Mouse (Mus musculus): ENCODE results near the gene Sinhcaf.
"Not testable (repeated sequence)": the region's sequence is repeated elsewhere in the genome, so short reads cannot be mapped to it uniquely, and the experiment has no call there.

Sinhcaf gene

DNA sequence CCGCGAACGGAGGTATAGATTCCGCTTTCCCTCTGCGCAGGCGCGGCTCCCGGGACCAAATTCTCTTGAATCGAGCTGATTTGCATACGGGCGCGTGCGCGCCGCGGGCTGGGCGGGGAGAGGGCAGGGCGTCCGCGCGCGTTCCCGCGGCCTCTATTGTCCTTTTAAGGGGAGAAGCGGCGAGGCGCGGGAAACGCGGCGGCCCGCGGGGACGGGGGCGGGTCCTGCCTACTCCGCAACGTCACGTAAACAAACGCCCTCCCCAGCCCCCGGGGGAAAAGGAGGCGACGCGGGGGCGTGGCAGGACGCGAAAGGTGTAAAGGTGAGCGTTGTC, at the start of gene Sinhcaf:
Sinhcaf (minus strand) TSS at position 59 of the 334 bp plus-strand sequence.
- peak; percentile 98 for DNase-seq (ENCODE audit: low read depth, low spot score)

DNA sequence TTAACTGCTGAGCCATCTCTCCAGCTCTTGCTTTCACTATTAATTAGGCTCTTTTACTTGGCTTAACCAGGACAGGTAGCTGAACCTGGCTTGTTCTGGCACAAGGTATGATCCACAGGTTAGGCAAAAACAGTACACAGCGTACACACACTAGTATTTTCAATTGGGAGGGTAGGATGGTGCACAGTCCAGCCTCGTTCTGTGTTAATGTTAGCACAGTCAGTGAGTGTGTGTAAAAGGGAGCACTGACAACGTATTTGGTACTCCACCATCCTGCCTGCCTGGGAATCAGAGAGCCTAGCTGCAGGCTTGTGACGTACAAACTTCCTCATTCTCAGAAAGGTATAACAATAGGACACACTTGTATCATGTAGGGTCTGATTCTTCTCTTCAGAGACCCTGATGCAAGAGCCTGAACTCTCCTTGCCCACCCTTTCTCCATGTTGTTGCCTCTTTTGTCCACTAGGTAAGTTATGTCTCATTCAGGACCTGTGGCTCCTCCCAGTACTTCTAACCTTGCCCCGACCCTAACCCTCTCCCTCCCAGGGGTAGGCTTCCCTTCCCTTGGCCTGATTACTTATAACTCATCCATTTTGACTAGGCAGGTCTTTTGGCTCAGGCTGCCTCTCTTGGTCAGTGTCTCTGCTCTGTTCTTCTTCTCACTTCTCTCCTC, 48.2 kb upstream of the Sinhcaf start:
- DNase-seq (ENCODE audit: low read depth, low spot score) = peak; percentile 3

DNA sequence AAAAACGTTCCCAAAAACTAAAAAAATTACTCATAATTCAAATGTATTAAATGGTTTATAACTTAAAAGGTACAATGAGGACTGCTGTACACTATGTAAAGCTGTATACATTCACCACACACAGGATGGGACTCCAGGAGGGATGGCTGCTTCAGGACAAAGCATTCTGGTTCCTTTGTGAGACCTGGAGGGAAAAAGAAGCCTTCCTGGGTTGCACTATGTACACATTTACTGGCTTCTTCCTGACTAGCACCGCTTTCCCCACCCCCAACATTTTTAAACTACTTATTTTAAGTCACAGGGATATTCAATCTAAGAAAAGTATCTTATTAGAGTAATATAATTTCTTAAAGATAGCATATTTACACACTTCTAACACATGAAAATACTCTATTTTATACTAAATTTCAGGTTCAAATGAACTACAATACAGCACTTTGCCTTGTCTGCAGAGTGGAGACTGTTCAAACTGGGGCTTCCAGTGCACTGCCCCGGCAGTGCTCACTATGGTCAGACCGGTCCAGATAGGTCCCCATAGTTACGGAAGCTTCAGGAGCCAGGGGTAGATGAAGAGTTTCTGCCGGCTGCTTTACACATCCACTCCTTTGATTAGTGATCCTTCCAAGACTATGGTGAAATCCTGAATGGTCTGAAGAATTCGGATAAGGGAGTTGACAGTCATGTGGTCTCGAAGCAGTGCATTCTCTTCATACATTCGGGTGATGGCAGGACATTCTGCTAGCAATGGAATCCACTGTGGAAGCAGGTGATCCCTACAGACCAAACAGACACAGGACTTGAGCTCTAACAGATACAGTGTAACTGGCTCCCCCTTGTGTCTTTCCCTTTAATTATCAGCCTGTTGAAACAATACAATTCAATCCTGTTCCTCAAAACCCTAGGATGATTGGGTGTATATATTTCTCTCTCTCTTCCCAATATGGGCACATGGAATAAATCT, 47.1 kb upstream of the Sinhcaf start:
- peak; percentile 36 for DNase-seq (ENCODE audit: low read depth, low spot score)

DNA sequence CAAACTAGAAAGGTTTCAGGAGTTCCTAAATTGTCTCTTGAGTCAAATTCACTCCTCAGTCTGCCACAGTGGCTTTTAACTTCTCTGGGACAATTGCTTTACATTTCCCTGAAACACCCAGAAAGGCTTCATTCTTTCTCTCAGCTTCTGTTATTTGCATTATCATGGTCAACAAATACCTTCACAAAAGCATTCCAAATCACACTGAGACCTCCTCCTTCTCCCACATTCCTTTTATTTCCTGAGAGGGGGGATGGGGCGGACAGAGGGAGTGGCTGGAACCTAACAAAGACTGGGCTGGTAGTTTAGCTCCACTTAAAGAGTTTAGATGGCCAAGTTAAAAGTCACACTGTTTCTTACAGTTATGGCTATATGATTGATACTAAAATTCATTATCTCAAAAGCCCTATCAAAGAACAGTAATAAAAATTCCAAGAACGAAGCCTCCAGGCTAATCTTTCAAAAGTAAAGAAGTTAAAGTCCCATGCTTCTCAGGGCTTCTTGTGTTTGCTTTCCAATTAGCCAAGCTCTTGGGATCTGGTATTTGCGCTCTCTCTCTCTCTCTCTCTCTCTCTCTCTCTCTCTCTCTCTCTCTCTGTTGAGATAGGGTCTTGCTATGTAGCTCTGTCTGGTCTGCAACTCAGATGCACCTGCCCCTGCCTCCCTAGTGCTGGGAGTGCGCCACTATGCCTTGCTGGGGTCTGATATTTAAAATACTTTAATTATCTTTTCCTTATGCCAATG, 46.3 kb upstream of the Sinhcaf start:
- DNase-seq (ENCODE audit: low read depth, low spot score) = no peak

DNA sequence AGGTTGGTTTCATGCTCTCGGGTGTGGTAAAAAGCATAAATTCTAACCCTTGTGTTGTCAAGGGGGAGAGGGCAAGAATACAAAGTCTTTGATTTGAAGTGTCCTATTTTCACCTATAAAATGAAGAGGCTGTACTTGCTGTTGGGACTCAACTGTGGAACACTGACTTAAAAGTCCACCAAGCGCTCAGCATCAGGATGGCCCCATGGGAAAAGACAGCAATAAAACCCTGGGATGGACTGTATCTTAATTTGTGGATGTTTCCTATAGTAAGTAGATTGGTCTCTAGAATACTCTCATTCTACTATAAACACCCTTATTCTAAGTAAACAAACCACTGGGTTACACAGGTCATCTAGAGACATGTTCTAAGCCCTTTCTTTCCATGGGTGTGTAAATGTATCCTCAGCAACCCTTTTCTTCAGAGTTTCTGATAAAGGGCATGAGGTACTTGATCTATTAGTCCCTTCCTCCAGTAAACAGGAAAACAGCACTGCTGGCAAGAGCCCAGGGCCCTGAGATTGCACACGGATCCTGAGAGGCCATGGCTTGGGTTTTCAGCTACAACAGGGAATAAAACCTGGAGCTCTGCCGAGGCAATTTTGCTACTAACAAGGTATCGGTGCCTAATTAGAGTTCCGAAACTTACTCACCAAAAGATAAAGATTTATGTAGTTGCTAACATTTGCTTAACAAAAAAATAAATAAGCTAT, 45.5 kb upstream of the Sinhcaf start:
- DNase-seq (ENCODE audit: low read depth, low spot score) = no peak

DNA sequence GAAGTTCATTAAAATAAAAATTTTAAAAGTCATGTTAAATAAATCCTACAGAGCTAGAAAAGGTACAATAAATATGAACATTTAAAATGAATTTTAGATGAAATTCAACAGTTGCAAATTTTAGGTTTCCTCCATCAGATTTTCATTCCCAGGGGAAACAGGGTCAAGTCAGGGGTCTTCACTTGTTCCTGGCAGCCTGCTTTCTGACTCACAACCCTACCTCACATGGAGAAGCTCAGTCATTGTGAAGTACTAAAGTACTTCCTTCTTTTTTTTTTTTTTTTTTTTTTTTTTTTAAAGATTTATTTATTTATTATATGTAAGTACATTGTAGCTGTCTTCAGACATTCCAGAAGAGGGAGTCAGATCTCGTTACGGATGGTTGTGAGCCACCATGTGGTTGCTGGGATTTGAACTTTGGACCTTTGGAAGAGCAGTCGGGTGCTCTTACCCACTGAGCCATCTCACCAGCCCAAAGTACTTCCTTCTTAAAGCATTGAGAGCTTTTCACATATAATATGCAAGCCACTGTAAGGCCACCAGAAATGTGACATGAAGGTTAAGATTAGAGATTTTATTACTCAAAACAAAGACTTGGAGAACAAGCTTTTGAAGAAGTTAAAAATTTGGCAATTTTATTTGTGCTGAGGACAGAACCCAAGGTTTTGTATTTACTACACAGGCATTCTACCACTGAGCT, 43.7 kb upstream of the Sinhcaf start:
- not testable (repeated sequence) for DNase-seq (ENCODE audit: low read depth, low spot score)

DNA sequence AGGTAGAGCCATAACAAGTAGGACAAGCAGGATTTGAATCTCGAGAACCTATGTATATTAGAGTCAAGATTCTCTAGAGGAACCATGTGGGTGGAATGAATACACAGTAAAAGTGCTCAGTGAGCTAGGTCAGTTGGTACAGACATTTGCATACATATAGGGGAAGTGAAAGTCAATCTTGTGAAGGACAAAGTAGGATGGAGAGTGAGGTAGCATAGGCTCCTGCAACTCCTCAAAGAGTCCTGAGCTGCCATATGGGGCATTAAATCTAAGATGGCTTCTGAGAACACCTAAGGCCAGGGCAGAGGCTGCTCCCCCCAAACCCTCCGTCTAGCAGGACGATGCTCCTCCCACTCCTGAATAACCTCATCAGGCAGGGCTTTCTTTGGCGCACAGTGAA, 39.7 kb upstream of the Sinhcaf start:
- no peak for DNase-seq (ENCODE audit: low read depth, low spot score)

DNA sequence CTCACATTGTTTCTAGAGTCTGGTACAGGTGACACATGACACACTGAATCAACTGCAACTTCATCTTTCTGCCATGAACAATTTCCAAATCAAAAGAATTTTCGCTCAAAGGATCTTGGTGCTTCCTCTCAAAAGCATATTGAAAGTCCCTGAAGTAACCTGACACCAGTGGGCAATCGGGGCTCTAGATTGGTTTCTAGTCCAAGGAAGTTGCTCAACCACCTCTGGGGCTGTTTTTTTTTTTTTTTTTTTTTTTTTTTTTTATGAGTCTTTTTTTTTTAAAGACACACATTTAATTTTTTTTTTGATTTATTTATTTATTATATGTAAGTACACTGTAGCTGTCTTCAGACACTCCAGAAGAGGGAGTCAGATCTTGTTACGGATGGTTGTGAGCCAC, 34.2 kb upstream of the Sinhcaf start:
- DNase-seq (ENCODE audit: low read depth, low spot score) = no peak

DNA sequence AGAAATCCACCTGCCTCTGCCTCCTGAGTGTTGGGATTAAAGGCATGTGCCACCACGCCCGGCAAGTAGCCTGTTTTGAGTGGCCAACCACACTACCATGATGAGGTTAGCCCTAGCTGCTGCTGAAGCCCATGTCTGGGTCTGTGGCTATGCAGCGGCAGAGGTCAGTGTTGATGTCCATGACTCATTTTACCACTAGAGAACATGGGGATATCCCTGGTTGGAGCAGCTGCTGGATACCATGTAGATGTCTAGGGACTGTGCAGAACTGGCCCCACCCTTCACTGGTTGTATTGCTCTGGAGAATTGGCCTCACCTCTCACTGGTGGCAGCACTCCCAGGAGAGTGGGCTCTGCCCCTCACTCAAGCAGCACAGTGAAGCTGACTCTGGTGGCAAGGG, 28.8 kb upstream of the Sinhcaf start:
- DNase-seq (ENCODE audit: low read depth, low spot score) = no peak

DNA sequence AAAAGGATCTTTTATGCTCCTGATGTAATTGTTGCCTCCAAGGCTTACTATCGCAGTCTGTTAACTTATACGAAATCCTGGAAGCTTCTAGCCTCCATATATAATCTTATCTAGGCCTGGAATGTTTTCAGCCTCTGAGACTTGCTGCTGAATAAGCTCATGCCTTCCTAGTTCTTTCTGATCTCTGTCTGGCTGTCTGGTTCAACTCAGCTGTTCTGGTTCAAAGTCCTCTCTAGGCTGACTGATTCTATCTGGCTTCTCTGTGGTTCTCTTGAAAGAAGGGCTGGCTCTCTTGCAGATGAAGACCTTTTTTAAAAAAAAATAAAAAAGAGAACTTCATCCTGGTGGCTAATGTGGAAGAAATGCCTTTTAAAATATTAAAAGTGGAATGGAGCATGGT, 26.6 kb upstream of the Sinhcaf start:
- DNase-seq (ENCODE audit: low read depth, low spot score) = no peak

DNA sequence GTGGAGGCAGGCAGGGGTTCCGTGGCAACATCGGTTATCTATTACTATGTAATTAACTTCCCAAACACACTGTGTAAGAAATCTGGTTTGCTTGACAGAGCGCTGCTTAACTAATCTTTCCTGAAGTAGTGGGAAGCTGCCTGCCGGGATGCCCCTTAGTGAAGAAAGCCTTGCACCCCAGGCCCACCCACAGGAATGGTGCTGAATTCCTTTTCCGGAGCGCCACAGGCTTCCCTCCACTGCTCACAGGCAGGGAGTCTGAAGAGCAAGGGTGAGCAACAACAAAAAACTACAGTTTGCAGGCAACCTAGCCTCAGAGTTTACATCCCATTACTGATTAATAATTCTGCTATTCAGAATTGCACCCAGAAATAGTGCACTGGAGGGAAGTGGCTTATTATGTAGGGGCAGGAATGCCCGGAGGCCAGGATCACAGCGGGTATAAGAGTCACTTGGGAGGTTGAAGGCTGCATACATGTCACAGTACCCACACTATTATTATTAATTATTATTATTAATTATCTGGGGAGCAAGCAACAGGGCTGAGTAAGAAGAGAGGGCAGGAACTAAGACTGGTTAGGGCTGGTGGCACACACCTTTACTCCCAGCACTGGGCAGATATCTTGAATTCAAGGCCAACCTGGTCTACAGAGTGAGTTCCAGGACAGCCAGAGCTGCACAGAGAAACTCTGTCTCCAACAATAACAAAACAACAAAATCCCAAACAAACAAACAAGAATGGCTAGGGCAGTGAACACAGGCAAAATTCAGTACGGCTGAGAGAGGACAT, 26.0 kb upstream of the Sinhcaf start:
- DNase-seq (ENCODE audit: low read depth, low spot score) = no peak

DNA sequence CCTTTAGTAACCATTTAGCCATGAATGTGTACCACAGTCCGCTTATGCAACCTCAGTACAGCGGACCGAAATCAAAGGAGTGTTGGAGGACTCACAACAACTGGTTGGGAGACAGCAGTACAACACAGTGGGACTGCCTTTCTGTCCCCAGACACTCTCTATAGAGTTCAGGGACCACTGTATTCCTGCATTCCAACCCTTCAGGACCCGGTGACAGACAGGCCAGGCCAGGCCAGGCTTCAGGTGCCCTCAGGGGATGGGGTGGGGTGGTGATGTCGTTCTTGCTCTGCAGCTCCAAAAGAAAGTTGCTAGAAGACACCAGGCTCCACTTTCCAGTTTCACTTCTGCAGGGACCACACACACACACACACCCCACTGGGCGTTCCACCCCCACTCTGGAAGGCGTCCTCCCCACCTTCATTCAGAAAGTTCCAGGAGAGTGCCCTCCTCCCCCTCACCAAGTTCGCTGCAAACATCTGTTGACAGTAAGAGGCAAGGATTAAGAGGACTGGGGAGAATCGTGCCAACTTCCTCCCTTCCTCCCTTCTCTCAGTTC, 25.2 kb upstream of the Sinhcaf start:
- no peak for DNase-seq (ENCODE audit: low read depth, low spot score)

DNA sequence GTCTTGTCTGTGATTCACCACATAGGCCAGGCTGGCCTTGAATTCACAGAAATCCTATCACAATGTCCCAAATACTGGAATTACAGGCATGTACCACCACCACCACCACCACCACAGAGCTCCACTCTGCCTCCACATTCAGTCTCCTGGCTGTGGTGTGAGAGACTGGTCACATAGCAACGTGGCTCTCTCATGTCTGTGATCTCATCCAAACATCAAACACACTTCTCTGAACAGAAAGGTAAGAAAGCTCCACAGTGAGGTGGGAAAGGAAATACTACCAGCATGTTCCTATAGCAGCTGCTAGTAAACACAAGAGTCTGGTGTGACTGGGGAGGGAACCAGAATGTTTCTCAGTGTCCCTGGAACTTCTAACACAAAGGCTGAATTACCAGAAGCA, 15.0 kb upstream of the Sinhcaf start:
- no peak for DNase-seq (ENCODE audit: low read depth, low spot score)

DNA sequence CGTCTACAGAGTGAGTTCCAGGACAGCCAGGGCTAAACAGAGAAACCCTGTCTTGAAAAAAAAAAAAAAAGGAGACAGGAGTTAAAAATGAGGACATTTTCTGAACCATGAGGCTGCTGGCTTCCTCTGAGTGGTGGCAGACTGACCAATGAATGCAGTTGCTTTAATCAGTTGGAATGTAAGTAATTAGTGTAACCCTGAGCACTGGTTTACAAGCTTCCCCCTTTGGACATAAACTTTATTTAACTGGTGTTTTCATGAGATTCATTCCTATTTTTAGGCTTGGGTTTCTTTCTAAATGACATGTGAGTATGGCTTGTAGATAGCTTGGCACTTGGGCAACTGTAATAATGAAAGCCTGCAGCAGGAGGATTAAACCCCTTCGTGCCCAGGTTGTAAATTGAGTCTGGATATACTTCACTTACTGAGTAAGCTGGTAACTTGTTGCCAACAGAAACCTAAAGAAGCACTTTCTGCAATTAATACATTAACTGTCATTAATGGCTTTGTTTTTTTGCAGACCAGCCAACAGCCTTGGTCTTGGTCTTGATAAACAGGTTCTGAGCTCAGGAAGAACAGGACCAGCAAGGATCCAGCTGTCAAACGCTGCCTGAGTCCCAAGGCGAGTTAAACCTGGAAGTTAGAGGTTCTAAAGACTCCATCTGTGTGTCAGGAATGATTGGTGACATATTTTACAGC, 13.4 kb upstream of the Sinhcaf start:
- DNase-seq (ENCODE audit: low read depth, low spot score) = no peak

DNA sequence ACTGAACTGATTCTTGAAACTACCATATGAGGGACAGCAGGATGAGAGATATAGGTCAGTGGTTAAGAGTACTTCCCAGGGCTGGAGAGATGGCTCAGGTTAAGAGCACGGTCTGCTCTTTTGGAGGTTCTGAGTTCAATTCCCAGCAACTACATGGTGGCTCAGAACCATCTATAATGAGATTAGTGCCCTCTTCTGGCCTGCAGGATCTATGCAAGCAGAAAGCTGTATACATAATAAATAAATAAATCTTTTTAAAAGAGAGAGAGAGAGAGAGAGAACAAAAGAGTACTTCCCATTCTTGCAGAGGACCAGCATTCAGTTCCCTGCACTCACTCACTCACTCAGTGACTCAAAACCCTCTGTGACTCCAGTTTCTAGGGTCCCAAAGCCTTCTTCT, 12.4 kb upstream of the Sinhcaf start:
- DNase-seq (ENCODE audit: low read depth, low spot score) = peak; percentile 26

DNA sequence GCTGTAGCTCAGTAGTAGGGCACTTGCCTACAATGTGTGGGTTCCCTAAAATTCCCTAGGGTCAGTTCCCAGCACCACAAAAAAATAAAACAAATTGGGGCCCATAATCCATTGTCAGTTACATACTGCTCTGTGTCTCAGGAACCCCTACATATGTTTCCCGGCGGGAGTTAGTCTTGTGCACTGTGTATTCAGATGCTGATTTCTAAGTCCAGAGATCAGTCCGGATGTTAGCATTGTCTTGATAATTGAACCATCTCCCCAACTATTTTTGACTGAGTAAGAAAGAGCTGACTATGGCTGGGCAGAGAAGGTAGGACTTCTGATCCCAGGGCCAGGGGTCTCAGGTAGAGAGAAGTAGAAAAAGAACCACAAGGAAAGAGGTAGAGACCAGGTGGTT, 10.8 kb upstream of the Sinhcaf start:
- DNase-seq (ENCODE audit: low read depth, low spot score) = no peak

DNA sequence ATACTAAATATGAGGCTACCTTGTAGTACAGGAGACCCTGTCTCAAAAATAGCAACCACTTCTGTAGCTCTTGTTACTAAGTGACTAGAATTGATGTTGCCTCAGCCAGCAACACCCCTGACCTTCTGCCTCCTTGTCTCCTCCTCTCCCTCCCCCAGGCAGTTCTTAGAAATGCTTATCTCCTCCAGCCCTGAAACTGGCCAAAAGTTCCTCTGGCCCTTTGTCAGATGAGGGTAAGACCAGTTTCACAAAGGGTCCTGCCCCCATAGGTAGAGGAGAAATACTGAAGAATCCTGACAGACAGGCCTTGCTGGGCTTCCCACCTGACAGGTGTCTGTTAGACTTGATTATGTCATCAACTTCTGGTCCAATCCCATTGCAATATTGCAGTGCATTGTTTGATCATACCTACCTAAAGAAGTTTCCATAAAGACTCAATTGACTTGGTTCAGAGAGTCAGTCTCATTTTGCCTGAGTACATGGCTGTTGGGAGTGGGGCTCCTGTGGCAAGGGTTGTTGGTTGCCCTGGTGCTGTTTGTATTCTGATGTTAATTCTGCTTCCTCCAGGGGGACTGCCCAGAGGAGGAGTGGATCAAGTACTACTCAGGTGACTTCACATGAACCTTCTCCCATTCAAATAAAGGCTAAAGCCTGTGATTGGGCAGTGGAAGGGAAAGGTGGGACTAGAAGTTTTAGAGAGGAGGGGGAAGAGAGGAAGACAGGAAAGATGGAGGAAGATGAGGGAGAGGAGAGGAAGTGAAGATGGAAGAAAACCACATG, 9.6 kb upstream of the Sinhcaf start:
- DNase-seq (ENCODE audit: low read depth, low spot score) = no peak

DNA sequence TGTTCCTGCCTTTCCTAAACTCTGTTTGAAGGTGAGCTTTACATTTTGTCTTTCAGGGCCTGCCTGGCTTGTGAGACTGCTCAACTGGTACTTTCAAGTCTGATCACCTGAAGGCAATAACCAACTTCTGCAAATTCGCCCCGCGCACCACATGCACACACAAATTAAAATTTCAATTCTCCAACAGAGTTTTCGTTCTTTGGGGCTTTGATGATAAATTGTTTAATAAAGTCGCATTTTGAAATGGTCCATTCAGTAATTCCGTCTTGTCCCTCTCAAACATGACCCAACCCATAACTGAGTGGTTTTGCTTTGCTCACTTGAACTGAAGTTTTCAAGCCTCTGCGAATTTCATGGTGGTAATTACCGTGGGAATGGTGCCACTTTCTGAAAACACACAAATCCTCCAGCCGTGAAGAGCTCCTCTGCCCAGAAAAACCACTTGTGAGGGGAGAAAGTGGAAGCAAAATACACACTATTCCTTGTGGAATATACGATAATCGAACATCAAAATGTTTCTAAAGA, 676 bp upstream of the Sinhcaf start:
- no peak for DNase-seq (ENCODE audit: low read depth, low spot score)
